Comparison of ENCODE assay signal across 1 mouse cellular context in the genomic region with DNA sequence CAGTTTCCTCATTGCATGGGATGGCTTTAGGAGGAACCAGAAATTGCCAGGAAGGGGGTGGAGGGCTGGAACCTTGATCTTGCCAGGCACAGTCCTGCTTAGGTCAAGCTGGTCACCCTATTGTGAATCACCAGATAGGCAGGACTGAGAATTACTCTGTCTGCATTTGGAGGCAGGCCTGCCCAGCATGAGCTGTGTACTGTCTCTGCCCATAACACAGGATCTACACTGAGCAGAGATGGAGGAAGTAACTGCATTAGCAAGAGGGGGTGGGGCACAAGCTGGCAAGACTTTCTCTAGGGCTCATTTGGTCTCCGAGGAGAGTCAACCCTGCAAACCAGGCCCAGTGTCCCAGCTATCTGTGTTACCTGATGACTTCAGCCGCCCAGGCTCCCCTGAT.
TF ChIP-seq lines count a peak whose summit lies in the region.

No protein-coding gene starts in this region.

TF ChIP-seq in CH12.LX, 34 proteins besides CTCF, POLR2A, EP300 and RAD21:
- TF ChIP-seq BHLHE40 (IDR thresholded peaks at IDR 0.05; ENCODE audit: low read depth, low read length): no peak
- no peak for TF ChIP-seq SMC3 (IDR thresholded peaks at IDR 0.05; ENCODE audit: low read depth, low read length)
- TF ChIP-seq ZC3H11A (IDR thresholded peaks at IDR 0.05; ENCODE audit: low read depth, low read length): no peak
- no peak for TF ChIP-seq ZNF384 (IDR thresholded peaks at IDR 0.05; ENCODE audit: low read depth, low read length)
- no peak for TF ChIP-seq MEF2A (IDR thresholded peaks at IDR 0.05; ENCODE audit: borderline replicate concordance, low read depth, low read length)
- TF ChIP-seq MYC (IDR thresholded peaks at IDR 0.05; ENCODE audit: low read depth, low read length): no peak
- no peak for TF ChIP-seq USF2 (conservative IDR thresholded peaks at IDR 0.05; ENCODE audit: low read depth, low read length)
- no peak for TF ChIP-seq JUND (conservative IDR thresholded peaks at IDR 0.05; ENCODE audit: low read depth, low read length)
- TF ChIP-seq UBTF (IDR thresholded peaks at IDR 0.05; ENCODE audit: low read depth, low read length): no peak
- TF ChIP-seq POLR2AphosphoS2 (IDR thresholded peaks at IDR 0.05; ENCODE audit: low read depth, low read length): no peak
- TF ChIP-seq GABPA (IDR thresholded peaks at IDR 0.05; ENCODE audit: insufficient replicate concordance, low read depth, low read length): no peak
- TF ChIP-seq HCFC1 (IDR thresholded peaks at IDR 0.05; ENCODE audit: low read depth, low read length): no peak
- TF ChIP-seq ETS1 (conservative IDR thresholded peaks at IDR 0.05; ENCODE audit: low read depth, low read length): no peak
- TF ChIP-seq KAT2A (IDR thresholded peaks at IDR 0.05; ENCODE audit: insufficient replicate concordance, low read length): no peak
- TF ChIP-seq MXI1 (IDR thresholded peaks at IDR 0.05; ENCODE audit: low read depth, low read length): no peak
- no peak for TF ChIP-seq E2F4 (IDR thresholded peaks at IDR 0.05; ENCODE audit: insufficient replicate concordance, low read depth, low read length)
